Comparison of ENCODE assay signal across 11 mouse cellular contexts in the genomic region with DNA sequence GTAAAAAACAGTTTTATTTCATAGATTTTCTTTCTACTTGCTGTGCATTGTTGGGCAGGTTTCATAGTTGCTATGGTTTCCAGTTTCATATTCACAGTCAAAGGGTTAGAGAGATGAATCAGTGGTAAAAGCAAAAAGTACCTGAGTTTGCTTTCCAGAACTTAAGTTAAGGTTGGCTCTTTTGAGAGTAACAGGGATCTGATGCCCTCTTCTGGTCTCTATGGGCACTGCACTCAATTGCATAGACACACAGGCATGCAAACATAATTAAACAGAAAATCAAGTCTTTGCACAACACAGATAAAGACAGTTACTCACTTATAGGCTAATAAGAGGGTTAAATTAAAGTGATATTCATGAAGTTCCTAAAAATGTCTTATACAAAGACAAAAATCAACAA.
DNase-seq lines count a peak whose midpoint lies in the region; ATAC-seq and TF ChIP-seq lines count a peak whose summit lies in the region.
"Had no signal": no experiment of that assay in that cellular context is flagged by ENCODE, and none has a peak within 500 bp of the region (broad histone marks: within the 10 kb centered on the region; RNA-seq: fewer than 3 reads in every experiment).

No protein-coding gene starts in this region.

- TF ChIP-seq RAD21 in CH12.LX (IDR thresholded peaks at IDR 0.05; ENCODE audit: low read depth, low read length): peak; percentile 69

- no peak for ATAC-seq in heart, embryonic 12.5 days (ENCODE audit: insufficient number of reproducible peaks, low FRiP score)
- no peak for ATAC-seq in lung, embryonic 14.5 days (ENCODE audit: insufficient read depth)
- no peak for ATAC-seq in stomach, postnatal 0 days (ENCODE audit: low FRiP score, low TSS enrichment)
- no peak for ATAC-seq in forebrain, embryonic 16.5 days
- ATAC-seq: inflammation-experienced regulatory T-cells, adult 6 months had no signal

- no peak for TF ChIP-seq POLR2A in heart, adult 2 months (IDR thresholded peaks at IDR 0.05; ENCODE audit: insufficient read depth, low read depth, low read length)
- TF ChIP-seq POLR2A in CH12.LX (IDR thresholded peaks at IDR 0.05; ENCODE audit: low read depth, low read length): no peak

- H3K9me3 ChIP-seq in heart, embryonic 12.5 days (replicated peaks): no peaks in the 10 kb centered on the region
- H3K9me3 ChIP-seq in lung, embryonic 14.5 days (ENCODE audit: low read depth, low read length): 0 out of 2 replicates have a peak, but pooled peaks cover 3% of the 10 kb centered on the region
- peaks cover 20% of the 10 kb centered on the region for H3K9me3 ChIP-seq in CH12.LX (replicated peaks; ENCODE audit: low read length)
- H3K9me3 ChIP-seq in stomach, postnatal 0 days (ENCODE audit: control insufficient read depth, low read length): no peaks in the 10 kb centered on the region
- no peaks in the 10 kb centered on the region; the same call in 1 of the 2 replicates for H3K9me3 ChIP-seq in forebrain, embryonic 16.5 days (ENCODE audit: control insufficient read depth, low read length)
- H3K9me3 ChIP-seq: forebrain, embryonic 12.5 days had no signal

- no peak overlapping the region for H3K9ac ChIP-seq in heart, adult 2 months (ENCODE audit: low read depth, low read length)
- no peak overlapping the region for H3K9ac ChIP-seq in heart, embryonic 12.5 days
- H3K9ac ChIP-seq in lung, embryonic 14.5 days: no peak overlapping the region
- H3K9ac ChIP-seq in CH12.LX (ENCODE audit: insufficient read depth, low read depth): no peak overlapping the region
- H3K9ac ChIP-seq in stomach, postnatal 0 days (ENCODE audit: low read length): no peak overlapping the region
- H3K9ac ChIP-seq in forebrain, embryonic 16.5 days (replicated peaks; ENCODE audit: low read depth, low read length): no peak overlapping the region
- H3K9ac ChIP-seq: forebrain, embryonic 12.5 days had no signal

- intact Hi-C loops in heart, adult 2 months (cut with DNase I): loop anchor here (5.0 kb wide), 1 partner anchor 36 kb away; no protein-coding TSS in a partner anchor

- no peaks in the 10 kb centered on the region for H3K79me2 ChIP-seq in heart, adult 2 months (replicated peaks; ENCODE audit: control insufficient read depth, insufficient read depth, low read length)
- no peaks in the 10 kb centered on the region for H3K79me2 ChIP-seq in CH12.LX (replicated peaks; ENCODE audit: control insufficient read depth, extremely low read depth, insufficient read depth, poor library complexity, severe bottlenecking)

- H3K4me2 ChIP-seq in heart, embryonic 12.5 days: no peak overlapping the region
- H3K4me2 ChIP-seq in lung, embryonic 14.5 days: no peak overlapping the region
- H3K4me2 ChIP-seq in CH12.LX (ENCODE audit: insufficient read depth, low read depth, poor library complexity, severe bottlenecking): no peak overlapping the region
- no peak overlapping the region for H3K4me2 ChIP-seq in stomach, postnatal 0 days (replicated peaks; ENCODE audit: low read depth)
- no peak overlapping the region for H3K4me2 ChIP-seq in forebrain, embryonic 16.5 days (ENCODE audit: low read length)
- H3K4me2 ChIP-seq: forebrain, embryonic 12.5 days had no signal

- peaks cover 4% of the 10 kb centered on the region for H3K4me1 ChIP-seq in heart, adult 2 months (ENCODE audit: control insufficient read depth, insufficient read depth, low read length)
- H3K4me1 ChIP-seq in heart, embryonic 12.5 days (replicated peaks): 0 out of 2 replicates have a peak, but pooled peaks cover 3% of the 10 kb centered on the region
- H3K4me1 ChIP-seq in lung, embryonic 14.5 days (ENCODE audit: insufficient read depth): 0 out of 2 replicates have a peak, but pooled peaks cover 3% of the 10 kb centered on the region
- H3K4me1 ChIP-seq in CH12.LX (ENCODE audit: control insufficient read depth in 1 of 2, insufficient read depth in 2 of 2): peaks cover 9 to 21% of the 10 kb centered on the region in 2 experiments
- no peaks in the 10 kb centered on the region for H3K4me1 ChIP-seq in stomach, postnatal 0 days (replicated peaks; ENCODE audit: control insufficient read depth, insufficient read depth)
- H3K4me1 ChIP-seq in forebrain, embryonic 16.5 days (replicated peaks; ENCODE audit: control insufficient read depth, insufficient read depth, low read length): no peaks in the 10 kb centered on the region
- H3K4me1 ChIP-seq: forebrain, embryonic 12.5 days had no signal

- no peak for DNase-seq in heart, adult 2 months
- DNase-seq in lung, embryonic 14.5 days: peak; percentile 56
- DNase-seq in lung, postnatal 25 days (ENCODE audit: low spot score): no peak
- DNase-seq in CH12.LX (ENCODE audit: extremely low read depth): peak; percentile 67
- no peak for DNase-seq in stomach, postnatal 0 days (ENCODE audit: low spot score)
- no peak for DNase-seq in left cerebral cortex, adult 11 months (ENCODE audit: low spot score)
- DNase-seq: embryo, embryonic 11 days had no signal

- in situ Hi-C loops in CH12.LX (cut with MboI; ENCODE audit: low pct_ligation_motif_present, low pct_unique_long_range_greater_than_20kb, low sequenced_read_pairs): no loop called here

- dilution Hi-C loops in CH12.LX (cut with MboI; ENCODE audit: extremely low pct_ligation_motif_present, extremely low pct_unique_long_range_greater_than_20kb, low sequenced_read_pairs): no loop called here

- TF ChIP-seq CTCF in heart, adult 2 months (IDR thresholded peaks at IDR 0.05): peak; percentile 66
- peak; percentile 54 for TF ChIP-seq CTCF in lung, embryonic 14.5 days (IDR thresholded peaks at IDR 0.05; ENCODE audit: low read depth)
- TF ChIP-seq CTCF in CH12.LX (conservative IDR thresholded peaks at IDR 0.05 in 1 of 2, IDR thresholded peaks at IDR 0.05 in 1 of 2; ENCODE audit: low read depth in 2 of 2, low read length in 2 of 2): peak; percentile 19 to 63; a peak in 3 of 4 replicates
- peak; percentile 64 for TF ChIP-seq CTCF in stomach, postnatal 0 days (IDR thresholded peaks at IDR 0.05; ENCODE audit: low read depth)

- no peak overlapping the region for H3K27ac ChIP-seq in heart, adult 2 months
- H3K27ac ChIP-seq in heart, embryonic 12.5 days (ENCODE audit: poor library complexity, severe bottlenecking): no peak overlapping the region
- H3K27ac ChIP-seq in lung, embryonic 14.5 days (ENCODE audit: low read depth): no peak overlapping the region
- no peak overlapping the region for H3K27ac ChIP-seq in CH12.LX (ENCODE audit: insufficient read depth, low read depth)
- H3K27ac ChIP-seq in stomach, postnatal 0 days (replicated peaks): no peak overlapping the region
- H3K27ac ChIP-seq in forebrain, embryonic 16.5 days (ENCODE audit: low read length): no peak overlapping the region
- H3K27ac ChIP-seq: forebrain, embryonic 12.5 days had no signal

- no peak overlapping the region for H3K4me3 ChIP-seq in heart, adult 2 months
- H3K4me3 ChIP-seq in heart, embryonic 12.5 days: no peak overlapping the region
- H3K4me3 ChIP-seq in lung, embryonic 14.5 days (ENCODE audit: low read depth, low read length): no peak overlapping the region
- H3K4me3 ChIP-seq in CH12.LX (replicated peaks in 1 of 3; ENCODE audit: low read depth in 2 of 3, low read length in 2 of 3, poor library complexity in 1 of 3): no peak overlapping the region
- H3K4me3 ChIP-seq in stomach, postnatal 0 days (ENCODE audit: low read depth, low read length): no peak overlapping the region
- no peak overlapping the region for H3K4me3 ChIP-seq in forebrain, embryonic 16.5 days (replicated peaks; ENCODE audit: low read length)
- H3K4me3 ChIP-seq: forebrain, embryonic 12.5 days had no signal

- no peak for TF ChIP-seq EP300 in heart, adult 2 months (IDR thresholded peaks at IDR 0.05; ENCODE audit: insufficient read depth, low read depth, low read length)
- TF ChIP-seq EP300 in CH12.LX (IDR thresholded peaks at IDR 0.05; ENCODE audit: low read length): no peak
- TF ChIP-seq EP300 in stomach, postnatal 0 days (optimal IDR thresholded peaks at IDR 0.05): no peak

- H3K36me3 ChIP-seq in heart, adult 2 months (ENCODE audit: control insufficient read depth, insufficient read depth, low read length): no peaks in the 10 kb centered on the region
- no peaks in the 10 kb centered on the region for H3K36me3 ChIP-seq in heart, embryonic 12.5 days
- H3K36me3 ChIP-seq in lung, embryonic 14.5 days (ENCODE audit: insufficient read depth): no peaks in the 10 kb centered on the region
- H3K36me3 ChIP-seq in CH12.LX (replicated peaks in 1 of 2; ENCODE audit: control insufficient read depth in 1 of 2, insufficient read depth in 1 of 2, low read length in 1 of 2): no peaks in the 10 kb centered on the region
- no peaks in the 10 kb centered on the region for H3K36me3 ChIP-seq in stomach, postnatal 0 days (ENCODE audit: control insufficient read depth, insufficient read depth, low read length)
- no peaks in the 10 kb centered on the region for H3K36me3 ChIP-seq in forebrain, embryonic 16.5 days (ENCODE audit: control insufficient read depth, insufficient read depth)
- H3K36me3 ChIP-seq: forebrain, embryonic 12.5 days had no signal

- no peaks in the 10 kb centered on the region for H3K27me3 ChIP-seq in heart, adult 2 months (ENCODE audit: control insufficient read depth, insufficient read depth, low read length)
- H3K27me3 ChIP-seq in heart, embryonic 12.5 days (replicated peaks): no peaks in the 10 kb centered on the region; the same call in 1 of the 2 replicates
- no peaks in the 10 kb centered on the region for H3K27me3 ChIP-seq in lung, embryonic 14.5 days (ENCODE audit: insufficient read depth, low read length)
- no peaks in the 10 kb centered on the region for H3K27me3 ChIP-seq in CH12.LX (replicated peaks)
- H3K27me3 ChIP-seq in stomach, postnatal 0 days (ENCODE audit: control insufficient read depth, insufficient read depth, low read length): no peaks in the 10 kb centered on the region
- no peaks in the 10 kb centered on the region for H3K27me3 ChIP-seq in forebrain, embryonic 16.5 days (replicated peaks; ENCODE audit: control insufficient read depth, insufficient read depth, low read length)
- H3K27me3 ChIP-seq: forebrain, embryonic 12.5 days had no signal

TF ChIP-seq in CH12.LX, 34 proteins besides CTCF, POLR2A, EP300 and RAD21:
- TF ChIP-seq ZC3H11A (IDR thresholded peaks at IDR 0.05; ENCODE audit: low read depth, low read length) (peak; percentile 36; the same call in 1 of the 2 replicates), SMC3 (IDR thresholded peaks at IDR 0.05; ENCODE audit: low read depth, low read length) (peak; percentile 71), SIN3A (IDR thresholded peaks at IDR 0.05; ENCODE audit: low read length) (no peak), ELF1 (IDR thresholded peaks at IDR 0.05; ENCODE audit: low read depth, low read length) (no peak), MAZ (IDR thresholded peaks at IDR 0.05; ENCODE audit: low read depth, low read length) (no peak), CHD1 (IDR thresholded peaks at IDR 0.05; ENCODE audit: low read depth, low read length) (no peak), JUND (conservative IDR thresholded peaks at IDR 0.05; ENCODE audit: low read depth, low read length) (0 out of 2 replicates have a peak, but pooled peaks have one; percentile 7)

Comparison
In these comparisons a context has a peak if more than half of its experiments do, and no peak if none do; other contexts are left out.
1. DNase-seq: peak in lung, embryonic 14.5 days (single experiment) and CH12.LX (single experiment); none in heart, adult 2 months (0 of 2), lung, postnatal 25 days (single experiment), stomach, postnatal 0 days (single experiment) and left cerebral cortex, adult 11 months (single experiment).
2. Peak in every context shown above with its lines, with median percentiles within 50 percentile points of each other: CTCF ChIP-seq.